Mouse (Mus musculus): Measurements from ENCODE around the gene Mgat4a. TPM values are rescaled to one million over a fixed set of nuclear protein-coding genes. Genes with fewer than 3 reads are reported as not detected.

Mgat4a gene
- polyA plus RNA-seq, 2 experiments = 0.77 to 0.91 TPM

- ATAC-seq (ENCODE audit: insufficient read depth) (no peak), DNase-seq (ENCODE audit: low read depth in 3 of 3, low spot score in 3 of 3) (no peak)
- no peaks in the 10 kb centered on the region for H3K9me3 ChIP-seq (ENCODE audit: control insufficient read depth, low read length)
- TF ChIP-seq CTCF (IDR thresholded peaks at IDR 0.05; ENCODE audit: low read depth) = no peak
- TF ChIP-seq EP300 (IDR thresholded peaks at IDR 0.05; ENCODE audit: low read depth) = no peak
- no peak overlapping the region for H3K27ac ChIP-seq
- H3K4me3 ChIP-seq (ENCODE audit: insufficient read depth in 1 of 2, low read depth in 2 of 2, low read length in 2 of 2) = no peak overlapping the region
- no peak overlapping the region for H3K4me2 ChIP-seq (ENCODE audit: low read depth)
- 43% methylated on average over 2 of the region's 2 CpGs for WGBS (ENCODE audit: insufficient replicate concordance)
- H3K4me1 ChIP-seq (replicated peaks; ENCODE audit: control insufficient read depth in 2 of 2, insufficient read depth in 2 of 2, low read length in 1 of 2) = peaks cover 35 to 52% of the 10 kb centered on the region in 2 experiments
- H3K9ac ChIP-seq (replicated peaks) = no peak overlapping the region
- no peaks in the 10 kb centered on the region for H3K27me3 ChIP-seq (ENCODE audit: control insufficient read depth, insufficient read depth, low read length)
- no peaks in the 10 kb centered on the region for H3K36me3 ChIP-seq (replicated peaks; ENCODE audit: control insufficient read depth, insufficient read depth, low read depth)
These were observed 59.5 kb downstream of the Mgat4a start for GRCm38 (mm10) chr1:37481331-37481730.

- Histone ChIP-seq H3K27me3 (ENCODE audit: control insufficient read depth, insufficient read depth, low read length) (no peaks in the 10 kb centered on the region), H3K9me3 (ENCODE audit: control insufficient read depth, low read length) (no peaks in the 10 kb centered on the region), H3K4me2 (ENCODE audit: low read depth) (no peak overlapping the region), H3K36me3 (replicated peaks; ENCODE audit: control insufficient read depth, insufficient read depth, low read depth) (no peaks in the 10 kb centered on the region), H3K4me3 (ENCODE audit: insufficient read depth in 1 of 2, low read depth in 2 of 2, low read length in 2 of 2) (no peak overlapping the region), H3K27ac (peak overlapping the region; percentile 1; the same call in 1 of the 2 replicates), H3K4me1 (replicated peaks; ENCODE audit: control insufficient read depth in 2 of 2, insufficient read depth in 2 of 2, low read length in 1 of 2) (peaks cover 35 to 52% of the 10 kb centered on the region in 2 experiments), H3K9ac (replicated peaks) (no peak overlapping the region)
- ATAC-seq (ENCODE audit: insufficient read depth) = no peak
- WGBS (ENCODE audit: insufficient replicate concordance) = 61% methylated on average over 6 of the region's 6 CpGs
- no peak for DNase-seq (ENCODE audit: low read depth in 3 of 3, low spot score in 3 of 3)
- no peak for TF ChIP-seq CTCF (IDR thresholded peaks at IDR 0.05; ENCODE audit: low read depth)
- no peak for TF ChIP-seq EP300 (IDR thresholded peaks at IDR 0.05; ENCODE audit: low read depth)
These were observed 60.1 kb downstream of the Mgat4a start for GRCm38 (mm10) chr1:37480731-37481130.

GRCm38 (mm10) chr1:37479759-37480158 is 61.1 kb downstream of the Mgat4a start:
- WGBS (ENCODE audit: insufficient replicate concordance) = 8% methylated on average over 8 of the region's 8 CpGs
- H3K4me3 ChIP-seq (ENCODE audit: insufficient read depth in 1 of 2, low read depth in 2 of 2, low read length in 2 of 2) = peak overlapping the region in 1 of 2 experiments; percentile 19; a peak in 2 of 4 replicates
- peaks cover 35 to 54% of the 10 kb centered on the region in 2 experiments for H3K4me1 ChIP-seq (replicated peaks; ENCODE audit: control insufficient read depth in 2 of 2, insufficient read depth in 2 of 2, low read length in 1 of 2)
- DNase-seq (ENCODE audit: low read depth in 3 of 3, low spot score in 3 of 3) = peak; percentile 42 to 57 (median 56)
- no peaks in the 10 kb centered on the region for H3K36me3 ChIP-seq (replicated peaks; ENCODE audit: control insufficient read depth, insufficient read depth, low read depth)
- H3K27me3 ChIP-seq (ENCODE audit: control insufficient read depth, insufficient read depth, low read length) = no peaks in the 10 kb centered on the region
- ATAC-seq (ENCODE audit: insufficient read depth) = peak; percentile 52
- no peaks in the 10 kb centered on the region for H3K9me3 ChIP-seq (ENCODE audit: control insufficient read depth, low read length)
- H3K9ac ChIP-seq (replicated peaks) = peak overlapping the region; percentile 42; the same call in 1 of the 2 replicates
- H3K27ac ChIP-seq = peak overlapping the region; percentile 88
- peak overlapping the region; percentile 90 for H3K4me2 ChIP-seq (ENCODE audit: low read depth)
- no peak for TF ChIP-seq CTCF (IDR thresholded peaks at IDR 0.05; ENCODE audit: low read depth)
- peak; percentile 66 for TF ChIP-seq EP300 (IDR thresholded peaks at IDR 0.05; ENCODE audit: low read depth)

DNA sequence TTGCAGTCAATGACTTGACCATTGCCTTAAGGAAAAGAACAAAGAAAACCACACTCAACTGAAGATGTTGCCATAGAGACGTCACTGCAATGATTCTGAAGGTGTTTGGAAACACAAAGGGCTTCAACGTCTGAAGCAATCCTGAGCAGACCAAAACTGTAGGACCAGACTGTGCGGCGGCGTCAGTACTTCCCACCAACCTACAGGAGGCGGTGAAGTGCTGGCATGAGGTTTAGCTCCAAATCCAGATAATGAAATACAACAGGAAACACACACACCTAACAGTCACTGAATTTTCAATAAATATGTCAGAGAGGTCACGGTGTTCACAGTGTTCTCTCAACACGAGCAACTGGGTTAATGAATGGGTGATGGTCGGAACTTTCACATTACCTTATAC is 61.7 kb downstream of the Mgat4a start:
- Histone ChIP-seq H3K27me3 (ENCODE audit: control insufficient read depth, insufficient read depth, low read length) (no peaks in the 10 kb centered on the region), H3K4me1 (replicated peaks; ENCODE audit: control insufficient read depth in 2 of 2, insufficient read depth in 2 of 2, low read length in 1 of 2) (peaks cover 35 to 56% of the 10 kb centered on the region in 2 experiments), H3K4me2 (ENCODE audit: low read depth) (peak overlapping the region; percentile 90), H3K36me3 (replicated peaks; ENCODE audit: control insufficient read depth, insufficient read depth, low read depth) (no peaks in the 10 kb centered on the region), H3K9ac (replicated peaks) (peak overlapping the region; percentile 74), H3K9me3 (ENCODE audit: control insufficient read depth, low read length) (no peaks in the 10 kb centered on the region), H3K27ac (peak overlapping the region; percentile 88), H3K4me3 (ENCODE audit: insufficient read depth in 1 of 2, low read depth in 2 of 2, low read length in 2 of 2) (peak overlapping the region; percentile 30 to 56)
- TF ChIP-seq EP300 (IDR thresholded peaks at IDR 0.05; ENCODE audit: low read depth) (no peak), CTCF (IDR thresholded peaks at IDR 0.05; ENCODE audit: low read depth) (peak; percentile 93)
- 13% methylated on average over 9 of the region's 9 CpGs for WGBS (ENCODE audit: insufficient replicate concordance)
- DNase-seq (ENCODE audit: low read depth in 3 of 3, low spot score in 3 of 3) = peak; percentile 65 to 83 (median 68)
- peak; percentile 69 for ATAC-seq (ENCODE audit: insufficient read depth)

GRCm38 (mm10) chr1:37478416-37478815 is 62.4 kb downstream of the Mgat4a start:
- Histone ChIP-seq H3K4me1 (replicated peaks; ENCODE audit: control insufficient read depth in 2 of 2, insufficient read depth in 2 of 2, low read length in 1 of 2) (peaks cover 35 to 61% of the 10 kb centered on the region in 2 experiments), H3K9ac (replicated peaks) (peak overlapping the region; percentile 74), H3K27ac (peak overlapping the region; percentile 88), H3K4me3 (ENCODE audit: insufficient read depth in 1 of 2, low read depth in 2 of 2, low read length in 2 of 2) (peak overlapping the region; percentile 56 to 57), H3K4me2 (ENCODE audit: low read depth) (peak overlapping the region; percentile 90), H3K36me3 (replicated peaks; ENCODE audit: control insufficient read depth, insufficient read depth, low read depth) (no peaks in the 10 kb centered on the region), H3K9me3 (ENCODE audit: control insufficient read depth, low read length) (no peaks in the 10 kb centered on the region), H3K27me3 (ENCODE audit: control insufficient read depth, insufficient read depth, low read length) (no peaks in the 10 kb centered on the region)
- TF ChIP-seq CTCF (IDR thresholded peaks at IDR 0.05; ENCODE audit: low read depth) (no peak), EP300 (IDR thresholded peaks at IDR 0.05; ENCODE audit: low read depth) (peak; percentile 82)
- WGBS (ENCODE audit: insufficient replicate concordance) = 6% methylated on average over 7 of the region's 7 CpGs
- DNase-seq (ENCODE audit: low read depth in 3 of 3, low spot score in 3 of 3) (peak; percentile 73 to 88 (median 74)), ATAC-seq (ENCODE audit: insufficient read depth) (peak; percentile 82)
